Comparison of ENCODE assay signal across 8 mouse cellular contexts in genomic region chr13:54687096-54687495, GRCm38 (mm10). TPM values are rescaled to one million over a fixed set of nuclear protein-coding genes. Genes with fewer than 3 reads are reported as not detected.
DNase-seq lines count a peak whose midpoint lies in the region; ATAC-seq and TF ChIP-seq lines count a peak whose summit lies in the region.

No protein-coding gene starts in this region.

- H3K9me3 ChIP-seq in CH12.LX (replicated peaks; ENCODE audit: low read length) = no peaks in the 10 kb centered on the region
- H3K9me3 ChIP-seq in forebrain, embryonic 15.5 days = no peaks in the 10 kb centered on the region
- no peaks in the 10 kb centered on the region for H3K9me3 ChIP-seq in lung, embryonic 15.5 days

- under 1% methylated on average over 34 of the region's 35 CpGs for WGBS in forebrain, embryonic 15.5 days
- under 1% methylated on average over 34 of the region's 35 CpGs for WGBS in lung, embryonic 15.5 days

- peaks cover 17 to 47% of the 10 kb centered on the region in 2 experiments for H3K4me1 ChIP-seq in CH12.LX (ENCODE audit: control insufficient read depth in 1 of 2, insufficient read depth in 2 of 2)
- H3K4me1 ChIP-seq in forebrain, embryonic 15.5 days = peaks cover 47% of the 10 kb centered on the region
- peaks cover 44% of the 10 kb centered on the region for H3K4me1 ChIP-seq in lung, embryonic 15.5 days

- ATAC-seq in forebrain, embryonic 15.5 days (replicated peaks) = peak; percentile 74
- ATAC-seq in lung, embryonic 15.5 days (ENCODE audit: borderline replicate concordance, extremely low read depth, low FRiP score, low TSS enrichment) = peak; percentile 56
- peak; percentile 57 for ATAC-seq in neutrophil, adult 5-6 weeks (ENCODE audit: extremely low read depth, insufficient number of reproducible peaks, low FRiP score, poor library complexity, severe bottlenecking)

- DNase-seq in CH12.LX (ENCODE audit: extremely low read depth) = peak; percentile 79
- DNase-seq in brain, adult 2 months (ENCODE audit: low read depth, low spot score) = peak; percentile 84
- DNase-seq in heart, postnatal 25 days (ENCODE audit: low spot score) = peak; percentile 65
- peak; percentile 63 to 74 for DNase-seq in layer of hippocampus, adult 2 months (ENCODE audit: low spot score in 2 of 2)
- DNase-seq in thymus, adult 18-20 months = peak; percentile 84 to 89

- dilution Hi-C loops in CH12.LX (cut with MboI; ENCODE audit: extremely low pct_ligation_motif_present, extremely low pct_unique_long_range_greater_than_20kb, low sequenced_read_pairs) = no loop called here

- H3K27ac ChIP-seq in CH12.LX (ENCODE audit: insufficient read depth, low read depth) = peak overlapping the region; percentile 78
- peak overlapping the region; percentile 99 for H3K27ac ChIP-seq in forebrain, embryonic 15.5 days (replicated peaks)
- H3K27ac ChIP-seq in layer of hippocampus, adult 2 months = peak overlapping the region; percentile 100
- peak overlapping the region; percentile 97 for H3K27ac ChIP-seq in lung, embryonic 15.5 days

- peaks cover 35% of the 10 kb centered on the region for H3K79me2 ChIP-seq in CH12.LX (replicated peaks; ENCODE audit: control insufficient read depth, extremely low read depth, insufficient read depth, poor library complexity, severe bottlenecking)

- TF ChIP-seq RAD21 in CH12.LX (IDR thresholded peaks at IDR 0.05; ENCODE audit: low read depth, low read length) = no peak

- peaks cover 22 to 47% of the 10 kb centered on the region in 2 experiments for H3K36me3 ChIP-seq in CH12.LX (replicated peaks in 1 of 2; ENCODE audit: control insufficient read depth in 1 of 2, insufficient read depth in 1 of 2, low read length in 1 of 2)
- peaks cover 21% of the 10 kb centered on the region for H3K36me3 ChIP-seq in forebrain, embryonic 15.5 days
- H3K36me3 ChIP-seq in lung, embryonic 15.5 days = peaks cover 24% of the 10 kb centered on the region

- in situ Hi-C loops in CH12.LX (cut with MboI; ENCODE audit: low pct_ligation_motif_present, low pct_unique_long_range_greater_than_20kb, low sequenced_read_pairs) = no loop called here

- no peak; the same call in 1 of the 2 replicates for TF ChIP-seq POLR2A in CH12.LX (IDR thresholded peaks at IDR 0.05; ENCODE audit: low read depth, low read length)

- no peaks in the 10 kb centered on the region for H3K27me3 ChIP-seq in CH12.LX (replicated peaks)
- no peaks in the 10 kb centered on the region for H3K27me3 ChIP-seq in forebrain, embryonic 15.5 days
- H3K27me3 ChIP-seq in lung, embryonic 15.5 days = no peaks in the 10 kb centered on the region

- no peak for TF ChIP-seq CTCF in CH12.LX (conservative IDR thresholded peaks at IDR 0.05 in 1 of 2, IDR thresholded peaks at IDR 0.05 in 1 of 2; ENCODE audit: low read depth in 2 of 2, low read length in 2 of 2)
- TF ChIP-seq CTCF in layer of hippocampus, adult 2 months (conservative IDR thresholded peaks at IDR 0.05) = no peak

- TF ChIP-seq EP300 in CH12.LX (IDR thresholded peaks at IDR 0.05; ENCODE audit: low read length) = no peak

- peak overlapping the region; percentile 84 to 89 (median 85) for H3K4me3 ChIP-seq in CH12.LX (replicated peaks in 1 of 3; ENCODE audit: low read depth in 2 of 3, low read length in 2 of 3, poor library complexity in 1 of 3)
- H3K4me3 ChIP-seq in forebrain, embryonic 15.5 days = peak overlapping the region; percentile 65
- peak overlapping the region; percentile 73 for H3K4me3 ChIP-seq in layer of hippocampus, adult 2 months
- peak overlapping the region; percentile 92 for H3K4me3 ChIP-seq in lung, embryonic 15.5 days

- peak overlapping the region; percentile 93 for H3K4me2 ChIP-seq in CH12.LX (ENCODE audit: insufficient read depth, low read depth, poor library complexity, severe bottlenecking)
- H3K4me2 ChIP-seq in forebrain, embryonic 15.5 days (replicated peaks) = peak overlapping the region; percentile 89
- H3K4me2 ChIP-seq in lung, embryonic 15.5 days = peak overlapping the region; percentile 84

- peak overlapping the region; percentile 74 for H3K9ac ChIP-seq in CH12.LX (ENCODE audit: insufficient read depth, low read depth)
- peak overlapping the region; percentile 98 for H3K9ac ChIP-seq in forebrain, embryonic 15.5 days (replicated peaks)
- peak overlapping the region; percentile 97 for H3K9ac ChIP-seq in lung, embryonic 15.5 days

- intact Hi-C loops in heart, postnatal 25 days (cut with DNase I) = no loop called here

TF ChIP-seq in CH12.LX, 34 proteins besides CTCF, POLR2A, EP300 and RAD21:
- no peak for TF ChIP-seq MAX (IDR thresholded peaks at IDR 0.05; ENCODE audit: low read length)
- no peak for TF ChIP-seq MAZ (IDR thresholded peaks at IDR 0.05; ENCODE audit: low read depth, low read length)
- TF ChIP-seq CHD1 (IDR thresholded peaks at IDR 0.05; ENCODE audit: low read depth, low read length) = no peak
- no peak for TF ChIP-seq CHD2 (IDR thresholded peaks at IDR 0.05; ENCODE audit: low read length)
- TF ChIP-seq IRF4 (IDR thresholded peaks at IDR 0.05; ENCODE audit: low read depth, low read length) = no peak
- no peak for TF ChIP-seq GABPA (IDR thresholded peaks at IDR 0.05; ENCODE audit: insufficient replicate concordance, low read depth, low read length)
- no peak for TF ChIP-seq ZMIZ1 (IDR thresholded peaks at IDR 0.05; ENCODE audit: low read depth, low read length)
- no peak for TF ChIP-seq SMC3 (IDR thresholded peaks at IDR 0.05; ENCODE audit: low read depth, low read length)
- peak; percentile 99 for TF ChIP-seq SIN3A (IDR thresholded peaks at IDR 0.05; ENCODE audit: low read length)
- peak; percentile 99 for TF ChIP-seq MXI1 (IDR thresholded peaks at IDR 0.05; ENCODE audit: low read depth, low read length)

RNA-seq across cellular contexts. Expression of gene Rnf44, which starts 6.6 kb away (rescaled TPM):
- total RNA-seq in CH12.LX (2012; rRNA removed) = 12.3 TPM in 2 replicates
- 5.6 and 6.7 TPM in 2 replicates for total RNA-seq in CH12.LX (2014; rRNA removed)
- polyA plus RNA-seq in CH12.LX (2012; ENCODE audit: insufficient read length, low read depth) = 32.5 and 38.1 TPM in 2 replicates
- 94.0 and 120 TPM in 2 replicates for polyA plus RNA-seq in forebrain, embryonic 15.5 days (2015; fragmentation: Nextera tagmentation; extraction: Ambion mirVana)
- 10 to 100 TPM; 45.2 to 54.2 TPM for total RNA-seq in heart, postnatal 25 days (2021)
- 100 to 1,000 TPM; 153 to 160 TPM for total RNA-seq in layer of hippocampus, adult 2 months (2021)
- polyA plus RNA-seq in lung, embryonic 15.5 days (2015; fragmentation: Nextera tagmentation; extraction: Ambion mirVana) = 52.2 and 53.0 TPM in 2 replicates
- total RNA-seq in neutrophil, adult 5-6 weeks (2017) = 98.7 and 112 TPM in 2 replicates

RNA-seq across cellular contexts. Expression of gene Cdhr2, which starts 14.2 kb away (rescaled TPM):
- total RNA-seq in CH12.LX (2012; rRNA removed) (not detected in 2 replicates), CH12.LX (2014; rRNA removed) (not detected in 2 replicates)
- not detected in 2 replicates for polyA plus RNA-seq in CH12.LX (2012; ENCODE audit: insufficient read length, low read depth)
- 0.05 and 0.29 TPM in 2 replicates for polyA plus RNA-seq in forebrain, embryonic 15.5 days (2015; fragmentation: Nextera tagmentation; extraction: Ambion mirVana)
- not detected for total RNA-seq in heart, postnatal 25 days (2021)
- total RNA-seq in layer of hippocampus, adult 2 months (2021) = under 1 TPM; 0.33 to 0.44 TPM
- 0.10 and 0.13 TPM in 2 replicates for polyA plus RNA-seq in lung, embryonic 15.5 days (2015; fragmentation: Nextera tagmentation; extraction: Ambion mirVana)
- not detected in 2 replicates for total RNA-seq in neutrophil, adult 5-6 weeks (2017)

Comparison
In these comparisons a context has a peak if more than half of its experiments do, and no peak if none do; other contexts are left out.
1. Peak in every context shown above with its lines: DNase-seq, ATAC-seq, H3K4me3 ChIP-seq and H3K27ac ChIP-seq.